Mouse (Mus musculus) urinary bladder, adult 2 months (tissue): ENCODE measurements around the gene Tefm. TPM values are rescaled to one million over a fixed set of nuclear protein-coding genes. Genes with fewer than 3 reads are reported as not detected.

Experiments used
- DNase-seq: peaks from one replicate; pipeline ENCODE4 v3.0.0; 2022; ENCODE audit warnings: low spot score
- polyA plus RNA-seq: library from polyadenylated mRNA; depleted of rRNA; stranded (reverse); fragments of >200 nt; gene quantifications from 2 replicates; pipeline ENCODE4 v1.2.3, GENCODE M21; 2012; rRNA removed

Tefm gene
- polyA plus RNA-seq, 1 experiment = 13.6 TPM

- DNase-seq = no peak
These were observed 43.4 kb downstream of the Tefm start for GRCm38 (mm10) chr11:80098444-80099056.

DNA sequence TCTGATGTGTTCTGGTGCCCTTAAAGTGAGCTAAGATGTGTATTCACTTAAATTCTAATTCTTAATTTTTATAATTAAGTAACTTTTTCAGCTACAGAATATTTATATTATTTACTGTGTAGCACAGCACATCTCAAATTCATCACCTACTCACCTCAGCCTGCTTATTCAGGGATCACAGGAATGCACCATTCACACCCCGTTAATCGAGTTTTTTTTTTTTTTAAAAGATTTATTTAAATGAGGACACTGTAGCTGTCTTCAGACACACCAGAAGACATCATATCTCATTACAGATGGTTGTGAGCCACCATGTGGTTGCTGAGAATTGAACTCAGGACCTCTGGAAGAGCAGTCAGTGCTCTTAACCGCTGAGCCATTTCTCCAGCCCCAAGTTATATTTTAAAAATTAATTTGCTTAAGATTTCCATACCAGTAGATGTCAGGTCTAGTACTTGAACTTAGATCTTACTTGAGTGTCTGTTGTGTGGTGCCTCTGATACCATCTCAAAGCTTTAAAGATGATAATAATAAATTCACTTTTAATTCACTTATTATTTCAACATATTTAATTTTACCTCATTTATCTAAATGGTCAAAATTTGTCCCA lies 51.3 kb downstream of the Tefm start:
- DNase-seq = no peak

GRCm38 (mm10) chr11:80089817-80090214 lies 52.2 kb downstream of the Tefm start:
- DNase-seq = no peak

DNA sequence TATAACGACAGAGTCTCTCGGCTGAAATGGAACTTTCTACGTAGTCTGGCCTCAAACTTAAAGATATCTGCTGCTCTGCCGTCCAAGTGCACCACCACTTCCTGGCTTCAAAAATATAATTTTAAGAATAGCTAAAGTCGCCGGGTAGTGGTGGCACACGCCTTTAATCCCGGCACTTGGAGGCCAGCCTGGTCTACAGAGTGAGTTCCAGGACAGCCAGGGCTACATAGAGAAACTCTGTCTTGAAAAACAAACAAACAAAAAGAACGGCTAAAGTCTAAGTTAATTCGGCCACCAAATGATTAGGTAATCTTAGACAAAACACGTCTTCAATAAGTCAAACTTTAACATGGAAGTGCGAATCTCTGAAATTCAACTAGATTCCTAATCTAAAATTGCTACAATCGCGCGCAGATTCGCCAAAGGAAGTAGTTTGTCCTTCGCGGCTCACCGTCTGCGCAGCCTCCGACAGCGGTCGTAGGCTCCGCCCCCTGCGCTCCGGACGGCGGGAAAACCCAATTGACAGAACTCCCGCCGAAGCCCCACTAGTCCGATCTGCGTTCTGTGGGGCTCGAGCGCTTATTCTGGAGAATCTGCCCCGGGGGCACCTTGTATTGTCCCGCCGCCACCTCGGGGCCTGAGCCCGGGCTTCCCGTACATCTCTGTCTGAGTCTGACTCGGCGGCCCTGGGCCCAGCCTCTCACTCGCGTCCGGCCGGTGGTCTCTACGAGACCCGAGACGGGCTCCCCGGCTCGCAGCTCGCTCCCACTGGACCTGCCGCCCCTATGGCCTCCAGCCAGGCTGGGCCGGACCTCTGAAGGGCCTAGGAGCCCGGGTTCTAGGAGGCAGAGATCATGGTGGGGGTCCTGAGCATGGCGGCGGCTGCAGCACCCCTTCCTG lies 52.8 kb downstream of the Tefm start, which contains the start of gene Atad5:
TSS of gene Atad5 (plus strand) at position 484 of the 900 bp plus-strand sequence.
- DNase-seq = peak; percentile 75

DNA sequence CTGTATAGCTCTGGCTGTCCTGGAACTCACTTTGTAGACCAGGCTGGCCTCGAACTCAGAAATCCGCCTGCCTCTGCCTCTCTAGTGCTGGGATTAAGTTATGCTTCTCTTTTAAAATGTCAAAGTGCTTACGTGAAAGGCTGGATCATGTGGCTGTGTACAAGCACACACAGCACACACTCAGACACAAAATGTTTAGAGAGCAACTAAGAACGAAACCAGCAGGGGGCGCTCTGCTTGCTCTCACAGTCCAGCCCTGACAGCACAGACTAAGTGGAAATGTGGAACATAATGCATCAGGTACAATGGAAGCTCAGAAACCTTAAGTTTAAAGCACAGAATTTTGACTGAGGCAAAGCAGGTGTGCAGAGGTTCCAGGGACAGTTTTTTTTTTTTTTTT lies 55.1 kb downstream of the Tefm start:
- DNase-seq = peak; percentile 43

Other genes with a start within 250 kb of the Tefm start
- 21.3 and 28.1 TPM in 2 replicates for gene Utp6, start 179.8 kb downstream of the Tefm start, polyA plus RNA-seq
- gene Suz12, start 149.1 kb downstream of the Tefm start, polyA plus RNA-seq = 18.9 and 19.6 TPM in 2 replicates
- gene Crlf3, start 61.2 kb downstream of the Tefm start, polyA plus RNA-seq = 17.5 and 17.7 TPM in 2 replicates
- gene Atad5, start 52.8 kb downstream of the Tefm start, polyA plus RNA-seq = 2.3 and 2.4 TPM in 2 replicates
- 6.4 and 6.5 TPM in 2 replicates for gene Adap2, start 11.9 kb upstream of the Tefm start, polyA plus RNA-seq
- gene Rnf135, start 41.7 kb upstream of the Tefm start, polyA plus RNA-seq = 9.2 and 10.8 TPM in 2 replicates
- gene Rhot1, start 66.8 kb upstream of the Tefm start, polyA plus RNA-seq = 49.8 and 53.8 TPM in 2 replicates
- gene Rhbdl3, start 158.7 kb upstream of the Tefm start, polyA plus RNA-seq = 2.3 and 3.0 TPM in 2 replicates
- 8.4 and 9.6 TPM in 2 replicates for gene 5730455P16Rik, start 235.9 kb upstream of the Tefm start, polyA plus RNA-seq
- 116 and 122 TPM in 2 replicates for gene Zfp207, start 241.1 kb upstream of the Tefm start, polyA plus RNA-seq